Mouse (Mus musculus): ENCODE data around the gene D430041D05Rik. TPM values are rescaled to one million over a fixed set of nuclear protein-coding genes. Genes with fewer than 3 reads are reported as not detected.

D430041D05Rik gene
- total and polyA plus RNA-seq, 2 experiments from 2014 or later: 7.6 to 45.8 TPM

DNA sequence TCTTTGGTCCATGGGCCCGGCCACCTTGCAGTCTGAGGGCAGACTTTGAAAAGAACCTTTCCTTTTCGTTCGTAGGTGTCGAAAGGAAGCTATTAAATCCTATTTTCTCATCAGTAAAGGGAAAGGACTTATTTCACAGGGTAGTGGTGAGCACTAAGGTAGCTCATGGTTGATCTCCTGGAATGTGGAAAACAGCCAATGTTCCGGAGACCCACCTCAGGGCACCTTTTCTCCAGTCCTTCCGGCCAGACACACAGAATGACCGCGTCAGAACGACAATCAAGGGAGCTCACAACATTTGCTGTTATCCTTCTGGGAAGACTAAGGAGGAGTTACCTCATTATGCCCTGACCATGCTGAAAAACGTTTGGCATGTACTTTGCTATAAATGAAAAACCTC, 314.6 kb downstream of the D430041D05Rik start:
- no peak for TF ChIP-seq CTCF (IDR thresholded peaks at IDR 0.05; ENCODE audit: low read depth)
- H3K9me3 ChIP-seq (ENCODE audit: low read length): no peaks in the 10 kb centered on the region
- H3K4me3 ChIP-seq (ENCODE audit: low read length): peak overlapping the region; percentile 40
- peak overlapping the region; percentile 36 for H3K9ac ChIP-seq (replicated peaks; ENCODE audit: low read length)
- peak overlapping the region; percentile 75 for H3K27ac ChIP-seq
- no peak for DNase-seq (ENCODE audit: low spot score)
- 42% methylated on average over 10 of the region's 10 CpGs for WGBS
- no peaks in the 10 kb centered on the region; the same call in 1 of the 2 replicates for H3K4me1 ChIP-seq (ENCODE audit: insufficient read depth, low read length)
- ATAC-seq: no peak
- H3K4me2 ChIP-seq (ENCODE audit: low read depth, low read length): peak overlapping the region; percentile 58
- no peaks in the 10 kb centered on the region for H3K36me3 ChIP-seq (ENCODE audit: insufficient read depth, low read length)
- no peaks in the 10 kb centered on the region for H3K27me3 ChIP-seq (ENCODE audit: insufficient read depth, low read length)

DNA sequence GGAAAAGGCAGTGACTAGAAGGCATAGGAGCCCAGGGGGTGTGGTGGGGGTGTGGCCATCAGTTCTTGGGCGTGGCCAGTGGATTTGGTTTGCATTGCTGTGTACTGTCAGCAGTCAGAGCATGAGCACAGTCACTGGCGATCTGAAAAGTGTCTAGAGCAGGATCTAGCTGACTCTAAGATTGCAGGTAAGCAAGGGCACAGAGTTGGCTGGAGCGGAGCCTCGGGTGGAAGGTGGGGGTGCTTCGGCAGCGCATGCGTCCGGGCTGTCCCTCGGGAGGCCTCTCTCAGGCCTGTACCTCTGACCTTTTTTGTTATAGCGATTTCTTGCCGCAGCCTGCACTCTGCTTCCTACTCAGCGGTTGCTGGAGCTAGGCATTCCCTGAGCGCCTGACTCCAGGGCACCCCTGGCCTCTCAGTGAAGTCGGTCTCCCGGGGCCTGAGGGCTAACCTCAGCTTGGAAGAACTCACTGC, 315.0 kb downstream of the D430041D05Rik start, which contains the start of gene Cd59a:
TSS of gene Cd59a (plus strand) at position 61 of the 473 bp plus-strand sequence.
- ATAC-seq (peak; percentile 89), DNase-seq (ENCODE audit: low spot score) (peak; percentile 77)
- no peaks in the 10 kb centered on the region for H3K9me3 ChIP-seq (ENCODE audit: low read length)
- peak within 1 kb of the TSS; percentile 36 for H3K9ac ChIP-seq (replicated peaks; ENCODE audit: low read length)
- 3% methylated on average over 15 of the region's 15 CpGs for WGBS
- H3K4me1 ChIP-seq (ENCODE audit: insufficient read depth, low read length): no peaks in the 10 kb centered on the region; the same call in 1 of the 2 replicates
- no peak for TF ChIP-seq CTCF (IDR thresholded peaks at IDR 0.05; ENCODE audit: low read depth)
- H3K4me2 ChIP-seq (ENCODE audit: low read depth, low read length): peak within 1 kb of the TSS; percentile 58
- no peaks in the 10 kb centered on the region for H3K36me3 ChIP-seq (ENCODE audit: insufficient read depth, low read length)
- H3K27ac ChIP-seq: peak within 1 kb of the TSS; percentile 75
- H3K27me3 ChIP-seq (ENCODE audit: insufficient read depth, low read length): no peaks in the 10 kb centered on the region
- peak within 1 kb of the TSS; percentile 40 for H3K4me3 ChIP-seq (ENCODE audit: low read length)

DNA sequence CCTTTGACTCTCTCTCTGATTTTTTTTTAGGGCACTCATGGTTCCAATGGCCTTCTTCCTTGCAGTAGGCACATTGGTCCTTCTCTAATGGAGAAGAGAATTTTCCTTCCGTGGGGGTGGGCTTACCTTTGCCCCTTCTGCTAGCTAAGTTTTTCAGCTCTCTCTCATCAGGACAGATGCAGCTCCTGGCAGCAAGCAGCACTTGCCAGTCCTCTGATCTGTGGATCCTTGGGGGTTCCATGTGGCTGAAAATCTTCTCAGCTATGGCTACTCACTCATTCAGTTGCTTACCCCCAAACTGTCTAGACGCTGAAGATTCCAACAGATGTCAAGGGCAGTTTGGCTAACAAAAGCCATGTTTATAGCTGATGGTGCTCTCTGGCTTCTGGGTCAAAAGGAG, 317.5 kb downstream of the D430041D05Rik start:
- Histone ChIP-seq H3K27me3 (ENCODE audit: insufficient read depth, low read length) (no peaks in the 10 kb centered on the region), H3K4me3 (ENCODE audit: low read length) (no peak overlapping the region), H3K36me3 (ENCODE audit: insufficient read depth, low read length) (no peaks in the 10 kb centered on the region), H3K4me1 (ENCODE audit: insufficient read depth, low read length) (no peaks in the 10 kb centered on the region; the same call in 1 of the 2 replicates), H3K27ac (no peak overlapping the region), H3K4me2 (ENCODE audit: low read depth, low read length) (no peak overlapping the region), H3K9ac (replicated peaks; ENCODE audit: low read length) (no peak overlapping the region), H3K9me3 (ENCODE audit: low read length) (no peaks in the 10 kb centered on the region)
- no peak for ATAC-seq
- WGBS: 85% methylated on average over 2 of the region's 2 CpGs
- TF ChIP-seq CTCF (IDR thresholded peaks at IDR 0.05; ENCODE audit: low read depth): no peak
- no peak for DNase-seq (ENCODE audit: low spot score)

MicroRNAs encoded within 50 kb of the gene (microRNA counts, 519-probe panel; counts per million panel counts)
- not detected for microRNA mmu-miR-1902

Small RNA genes within 50 kb of the gene (microRNA-seq; reads per million reads assigned to microRNA genes)
- gene Mir1902: 0 reads per million in 2 experiments

Other genes starting within 250 kb of the D430041D05Rik start
- gene Hipk3, start 83.4 kb upstream of the D430041D05Rik start, total RNA-seq (2014; rRNA removed): 42.4 and 58.0 TPM in 2 replicates
- 5.6 and 6.6 TPM in 2 replicates for gene Hipk3, start 83.4 kb upstream of the D430041D05Rik start, polyA plus RNA-seq (2015; fragmentation: Nextera tagmentation; extraction: Ambion mirVana)
- gene Cstf3, start 179.5 kb upstream of the D430041D05Rik start, total RNA-seq (2014; rRNA removed): 10.0 and 24.8 TPM in 2 replicates
- gene Cstf3, start 179.5 kb upstream of the D430041D05Rik start, polyA plus RNA-seq (2015; fragmentation: Nextera tagmentation; extraction: Ambion mirVana): 61.2 and 64.8 TPM in 2 replicates

All from hindbrain, postnatal 0 days (tissue).